9 mouse cellular contexts compared by ENCODE assay signal in the genomic region with DNA sequence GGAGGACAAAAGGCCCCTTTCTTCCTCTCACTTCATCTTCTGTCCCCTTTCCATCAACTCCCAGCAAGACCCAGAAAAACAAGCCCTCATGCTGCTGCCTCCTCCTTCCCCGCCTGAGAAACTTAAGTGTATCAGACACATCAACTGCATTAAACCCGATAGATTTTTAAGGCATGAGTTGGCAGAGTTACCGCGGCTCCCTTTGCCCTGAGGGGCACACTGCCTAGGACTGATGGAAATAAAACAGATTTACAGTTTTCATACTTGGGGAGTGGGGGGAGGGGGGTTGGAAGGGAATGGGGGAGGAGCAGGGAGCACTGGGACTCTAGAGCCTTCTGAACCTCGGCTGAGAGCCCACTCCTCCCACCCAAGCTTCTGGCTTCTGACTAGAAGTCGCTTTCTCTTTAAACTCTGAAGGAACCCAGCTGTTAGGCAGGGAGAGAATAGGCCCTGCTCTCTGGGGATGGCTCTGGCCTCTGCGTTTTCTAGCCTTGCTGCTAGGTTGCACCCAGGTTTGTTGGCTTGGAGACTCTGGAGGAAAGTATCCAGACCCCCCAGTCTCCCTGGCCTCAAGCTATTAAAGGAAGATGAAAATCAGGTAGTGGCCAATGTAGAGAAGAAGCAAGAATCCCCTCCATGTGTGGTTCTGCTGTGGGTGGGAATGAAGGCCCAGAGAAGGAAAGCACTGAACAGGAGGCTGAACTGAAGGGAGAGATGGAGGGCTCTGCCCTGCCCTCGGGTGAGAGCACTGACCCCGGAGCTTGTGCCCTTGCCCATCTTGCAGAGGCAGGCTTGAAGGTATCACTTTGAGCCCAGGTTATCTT. TPM values are rescaled to one million over a fixed set of nuclear protein-coding genes. Genes with fewer than 3 reads are reported as not detected.
A peak's percentile ranks its signal among the peaks of the same experiment; 100 is the strongest.
DNase-seq lines count a peak whose midpoint lies in the region; ATAC-seq and TF ChIP-seq lines count a peak whose summit lies in the region.
"Had no signal": no experiment of that assay in that cellular context is flagged by ENCODE, and none has a peak within 500 bp of the region (broad histone marks: within the 10 kb centered on the region; RNA-seq: fewer than 3 reads in every experiment).

No protein-coding gene starts in this region.

- H3K4me3 ChIP-seq in midbrain, postnatal 0 days (ENCODE audit: low read depth, low read length), result no peak overlapping the region
- no peak overlapping the region for H3K4me3 ChIP-seq in midbrain, embryonic 13.5 days (replicated peaks)
- H3K4me3 ChIP-seq in intestine, embryonic 15.5 days (replicated peaks), result no peak overlapping the region
- no peak overlapping the region for H3K4me3 ChIP-seq in stomach, embryonic 15.5 days (replicated peaks)
- H3K4me3 ChIP-seq: myocyte had no signal

- no peaks in the 10 kb centered on the region for H3K36me3 ChIP-seq in midbrain, postnatal 0 days (ENCODE audit: insufficient read depth, low read length)
- H3K36me3 ChIP-seq in midbrain, embryonic 13.5 days, result peaks cover 7% of the 10 kb centered on the region; the same call in 1 of the 2 replicates
- H3K36me3 ChIP-seq in intestine, embryonic 15.5 days, result no peaks in the 10 kb centered on the region
- H3K36me3 ChIP-seq in stomach, embryonic 15.5 days, result no peaks in the 10 kb centered on the region

- DNase-seq in cerebellum, adult 11-12 months, result peak; percentile 37
- no peak for DNase-seq in cerebellum, adult 11 months
- no peak for DNase-seq in midbrain, postnatal 0 days (ENCODE audit: low spot score)
- DNase-seq in layer of hippocampus, adult 11-12 months (ENCODE audit: low spot score), result no peak
- DNase-seq in frontal cortex, postnatal 25 days (ENCODE audit: low spot score in 2 of 2), result no peak

- H3K27ac ChIP-seq in midbrain, postnatal 0 days (ENCODE audit: low read depth, low read length), result peak overlapping the region; percentile 13
- no peak overlapping the region for H3K27ac ChIP-seq in midbrain, embryonic 13.5 days
- H3K27ac ChIP-seq in intestine, embryonic 15.5 days, result peak overlapping the region; percentile 74
- H3K27ac ChIP-seq in stomach, embryonic 15.5 days, result peak overlapping the region; percentile 85

- no peak overlapping the region for H3K4me2 ChIP-seq in midbrain, postnatal 0 days (ENCODE audit: low read depth, low read length, poor library complexity, severe bottlenecking)
- H3K4me2 ChIP-seq in midbrain, embryonic 13.5 days (replicated peaks), result no peak overlapping the region
- no peak overlapping the region for H3K4me2 ChIP-seq in intestine, embryonic 15.5 days (replicated peaks)
- no peak overlapping the region for H3K4me2 ChIP-seq in stomach, embryonic 15.5 days

- H3K9me3 ChIP-seq in midbrain, postnatal 0 days (ENCODE audit: low read length), result no peaks in the 10 kb centered on the region
- no peaks in the 10 kb centered on the region for H3K9me3 ChIP-seq in midbrain, embryonic 13.5 days
- no peaks in the 10 kb centered on the region for H3K9me3 ChIP-seq in intestine, embryonic 15.5 days
- H3K9me3 ChIP-seq in stomach, embryonic 15.5 days, result no peaks in the 10 kb centered on the region

- no peak overlapping the region for H3K9ac ChIP-seq in midbrain, postnatal 0 days (replicated peaks; ENCODE audit: low read length, poor library complexity, severe bottlenecking)
- H3K9ac ChIP-seq in midbrain, embryonic 13.5 days (replicated peaks), result no peak overlapping the region
- H3K9ac ChIP-seq in intestine, embryonic 15.5 days, result no peak overlapping the region
- H3K9ac ChIP-seq in stomach, embryonic 15.5 days, result no peak overlapping the region

- no peaks in the 10 kb centered on the region for H3K27me3 ChIP-seq in midbrain, postnatal 0 days (ENCODE audit: insufficient read depth, low read length)
- no peaks in the 10 kb centered on the region for H3K27me3 ChIP-seq in midbrain, embryonic 13.5 days
- H3K27me3 ChIP-seq in intestine, embryonic 15.5 days (replicated peaks), result no peaks in the 10 kb centered on the region
- H3K27me3 ChIP-seq in stomach, embryonic 15.5 days (replicated peaks), result no peaks in the 10 kb centered on the region

- no peak for TF ChIP-seq CTCF in midbrain, postnatal 0 days (IDR thresholded peaks at IDR 0.05)

- 41% methylated on average over 9 of the region's 9 CpGs for WGBS in midbrain, postnatal 0 days
- WGBS in midbrain, embryonic 13.5 days, result 51% methylated on average over 9 of the region's 9 CpGs
- WGBS in intestine, embryonic 15.5 days, result 45% methylated on average over 9 of the region's 9 CpGs
- 33% methylated on average over 9 of the region's 9 CpGs for WGBS in stomach, embryonic 15.5 days

- no peaks in the 10 kb centered on the region for H3K4me1 ChIP-seq in midbrain, postnatal 0 days (ENCODE audit: insufficient read depth, low read length)
- H3K4me1 ChIP-seq in midbrain, embryonic 13.5 days (replicated peaks), result peaks cover 6% of the 10 kb centered on the region
- H3K4me1 ChIP-seq in intestine, embryonic 15.5 days (replicated peaks), result peaks cover 19% of the 10 kb centered on the region
- H3K4me1 ChIP-seq in stomach, embryonic 15.5 days, result peaks cover 23% of the 10 kb centered on the region

- no peak for ATAC-seq in midbrain, postnatal 0 days (ENCODE audit: low FRiP score)
- no peak for ATAC-seq in midbrain, embryonic 13.5 days
- ATAC-seq in intestine, embryonic 15.5 days, result peak; percentile 84
- ATAC-seq in stomach, embryonic 15.5 days (ENCODE audit: insufficient read depth, low FRiP score, low read depth), result peak; percentile 79

RNA-seq across cellular contexts. Expression of a gene that starts 18.4 kb away (rescaled TPM):
- 90.5 and 101 TPM in 2 replicates for total RNA-seq in midbrain, postnatal 0 days (2014; rRNA removed)
- 35.2 and 37.7 TPM in 2 replicates for polyA plus RNA-seq in midbrain, postnatal 0 days (2015; fragmentation: Nextera tagmentation; extraction: Ambion mirVana)
- polyA plus RNA-seq in midbrain, embryonic 13.5 days (2015; fragmentation: Nextera tagmentation; extraction: Ambion mirVana), result 13.7 and 16.6 TPM in 2 replicates
- 8.0 and 9.6 TPM in 2 replicates for polyA plus RNA-seq in intestine, embryonic 15.5 days (2015; fragmentation: Nextera tagmentation; extraction: Ambion mirVana)
- polyA plus RNA-seq in stomach, embryonic 15.5 days (2015; fragmentation: Nextera tagmentation; extraction: Ambion mirVana), result 15.9 and 16.2 TPM in 2 replicates

Comparison
In these comparisons a context has a peak if more than half of its experiments do, and no peak if none do; other contexts are left out.
1. ATAC-seq: peak in intestine, embryonic 15.5 days (single experiment) and stomach, embryonic 15.5 days (single experiment); none in midbrain, postnatal 0 days (single experiment) and midbrain, embryonic 13.5 days (single experiment).